Mouse (Mus musculus) neutrophil, adult 5-6 weeks (primary cell): ENCODE results near the gene Sept11. TPM values are rescaled to one million over a fixed set of nuclear protein-coding genes. Genes with fewer than 3 reads are reported as not detected.
A peak's percentile ranks its signal among the peaks of the same experiment; 100 is the strongest.

Experiments
- ATAC-seq: fragments of 151-379, 151-347 bp; 2 replicates; pipeline ENCODE4 v1.8.0; 2017; ENCODE audit warnings: mild to moderate bottlenecking, moderate TSS enrichment; ENCODE audit not compliant: insufficient number of reproducible peaks, poor library complexity, low FRiP score, severe bottlenecking; ENCODE audit errors: extremely low read depth
- total RNA-seq: library from RNA; stranded (forward); fragments of 200-1000 nt; gene quantifications from 2 replicates; pipeline ENCODE4 v1.2.3, GENCODE M21; 2017

The Sept11 gene
- total RNA-seq, 1 experiment from 2014 or later: 42.7 TPM

DNA sequence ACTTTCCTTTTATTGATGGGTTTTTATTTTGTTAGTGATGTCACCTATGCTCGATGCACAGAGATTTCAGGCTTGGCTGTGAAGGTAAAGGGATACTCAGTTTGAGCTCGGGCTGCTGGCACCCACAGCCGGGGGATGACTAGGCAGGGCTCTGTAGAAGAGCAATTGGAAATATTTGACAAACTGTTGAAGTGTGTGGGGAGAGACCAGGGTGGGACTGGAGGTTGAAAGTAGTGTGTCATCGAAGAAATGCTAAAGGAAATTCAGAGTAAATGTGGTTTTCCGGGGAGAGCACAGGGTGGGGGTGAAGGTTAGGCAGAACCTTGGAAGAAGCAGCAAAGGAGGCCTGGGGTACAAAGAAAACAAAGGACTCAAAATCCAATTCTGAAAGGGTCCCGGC, 58.7 kb downstream of the Sept11 start:
- ATAC-seq: no peak

- ATAC-seq: peak; percentile 91
Observed at GRCm38 (mm10) chr5:93152451-93152850, 59.2 kb downstream of the Sept11 start.

- no peak for ATAC-seq
Observed at GRCm38 (mm10) chr5:93154401-93154800, 61.2 kb downstream of the Sept11 start.

- no peak for ATAC-seq
Observed at GRCm38 (mm10) chr5:93163541-93163940, 70.3 kb downstream of the Sept11 start.

- ATAC-seq: no peak
Observed at GRCm38 (mm10) chr5:93167919-93168516, 74.8 kb downstream of the Sept11 start.

- no peak for ATAC-seq
Observed at GRCm38 (mm10) chr5:93168654-93169053, 75.4 kb downstream of the Sept11 start.

GRCm38 (mm10) chr5:93171420-93171819, 78.2 kb downstream of the Sept11 start:
- no peak for ATAC-seq

DNA sequence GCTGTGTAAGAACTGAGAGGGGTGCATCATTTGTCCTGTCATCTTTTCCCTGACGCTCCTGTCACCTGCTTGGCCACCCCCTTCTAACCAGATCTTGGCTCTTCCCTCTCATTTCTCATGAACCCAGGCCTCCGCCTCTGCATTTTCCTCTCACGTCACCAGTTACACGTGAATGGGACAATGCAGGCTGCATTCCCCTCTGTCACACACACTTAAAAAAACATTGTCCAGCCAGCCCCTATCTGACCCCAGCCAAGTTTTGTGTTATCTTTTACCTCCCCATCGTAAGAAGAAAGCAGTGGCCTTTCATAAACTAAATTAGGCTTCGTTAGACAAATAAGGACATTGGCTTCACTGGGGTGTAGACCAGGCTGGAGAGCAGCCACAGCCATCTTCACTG, 79.3 kb downstream of the Sept11 start:
- no peak for ATAC-seq

DNA sequence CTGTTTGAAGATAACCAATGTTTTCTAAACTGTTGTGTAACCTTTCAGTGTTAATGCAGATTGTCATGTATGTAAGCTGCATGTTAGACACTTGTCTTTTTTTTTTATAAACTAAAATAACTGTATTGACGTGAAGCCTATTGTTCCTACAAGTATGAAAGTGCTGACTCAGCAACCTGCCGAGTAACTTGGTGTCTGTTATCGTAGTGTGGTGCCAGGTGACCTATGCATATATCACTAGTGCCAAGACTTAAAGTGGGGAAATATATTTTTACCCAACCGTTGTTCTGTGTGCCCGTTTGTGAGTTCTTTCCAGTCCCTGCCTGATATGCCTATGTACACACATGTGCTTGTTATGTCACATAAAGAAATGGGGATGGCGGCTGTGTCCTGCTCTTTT, 81.4 kb downstream of the Sept11 start:
- no peak for ATAC-seq

GRCm38 (mm10) chr5:93178616-93179015, 85.4 kb downstream of the Sept11 start:
- ATAC-seq: no peak

DNA sequence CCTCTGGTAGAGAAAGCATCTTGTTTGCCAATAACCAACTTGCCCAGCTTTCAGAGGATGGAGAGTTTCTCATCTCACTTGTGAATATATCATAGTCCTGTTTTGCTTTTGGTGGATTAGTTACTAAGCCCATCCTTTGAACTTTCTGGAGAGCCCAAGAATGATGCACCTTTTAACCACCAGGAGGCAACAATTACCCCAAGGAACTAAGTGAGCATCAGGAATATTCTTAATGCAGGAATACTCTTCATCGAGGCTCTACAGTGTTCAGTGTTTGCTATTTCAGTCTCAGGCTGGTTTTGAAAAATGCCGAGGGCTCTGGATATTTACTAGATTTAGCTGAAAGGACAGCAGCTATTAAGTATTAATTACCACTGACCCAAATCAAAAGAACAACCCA, 87.0 kb downstream of the Sept11 start:
- ATAC-seq: peak; percentile 53; the same call in 1 of the 2 replicates

DNA sequence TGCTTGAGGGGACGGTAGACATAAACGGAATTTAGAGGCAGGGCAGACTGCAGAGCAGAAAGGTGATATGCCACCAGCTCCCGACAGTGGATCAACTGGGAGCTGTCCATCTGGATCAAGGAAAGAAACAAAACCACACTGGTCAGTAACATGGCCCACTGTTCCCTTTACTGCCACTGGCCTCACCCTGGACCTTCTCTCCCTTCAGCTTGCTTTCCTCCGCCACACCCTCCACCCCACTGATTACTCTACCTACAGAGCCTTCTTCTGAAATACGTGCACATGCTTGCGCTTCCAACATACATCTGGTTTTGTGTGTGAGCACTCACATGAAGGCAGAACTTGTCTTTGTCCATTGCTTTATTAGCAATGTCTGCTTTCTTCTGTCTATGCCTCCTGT, 90.1 kb downstream of the Sept11 start:
- ATAC-seq: no peak

- no peak for ATAC-seq
Observed at GRCm38 (mm10) chr5:93184548-93184947, 91.3 kb downstream of the Sept11 start.

GRCm38 (mm10) chr5:93189607-93190006, 96.4 kb downstream of the Sept11 start:
- ATAC-seq: no peak

GRCm38 (mm10) chr5:93190428-93190827, 97.2 kb downstream of the Sept11 start:
- no peak for ATAC-seq

DNA sequence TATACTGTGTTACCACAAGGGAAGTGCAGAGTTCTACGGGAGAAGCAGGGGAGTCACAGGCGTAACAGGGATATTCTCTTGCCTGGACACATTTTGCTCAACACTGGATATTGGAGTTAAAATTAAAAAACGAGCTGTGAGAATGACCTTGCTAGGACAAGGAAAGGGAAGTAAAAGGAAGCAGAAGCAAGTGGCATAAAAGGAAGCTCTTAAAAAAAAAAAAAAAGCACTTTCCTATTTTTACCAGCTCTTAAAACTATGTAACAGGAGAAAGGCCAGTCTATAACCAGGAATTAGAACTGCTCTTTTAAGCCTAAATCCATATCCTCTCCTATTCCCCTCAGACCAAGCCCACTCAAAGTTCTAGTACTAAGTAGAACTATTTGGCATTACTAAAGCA, 105.0 kb downstream of the Sept11 start:
- ATAC-seq: no peak

DNA sequence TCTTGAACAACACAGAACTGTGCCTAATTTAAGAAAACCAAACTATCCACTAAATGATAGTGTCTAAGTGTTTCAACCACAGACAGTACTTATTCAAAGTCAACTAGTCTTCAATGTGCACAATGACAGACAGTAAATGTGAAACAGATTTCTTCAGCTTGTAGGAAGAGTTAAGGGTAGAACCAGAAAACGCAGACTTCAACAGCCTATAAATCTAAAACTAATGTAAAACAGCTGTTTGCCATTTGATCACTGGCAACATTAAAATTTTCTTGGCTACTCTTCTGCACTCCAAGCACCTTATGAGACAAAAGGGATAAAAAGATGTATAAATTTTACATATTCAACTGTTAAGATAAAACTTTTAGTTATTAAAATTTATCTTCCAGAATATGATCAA, 107.9 kb downstream of the Sept11 start:
- ATAC-seq: no peak

GRCm38 (mm10) chr5:93205371-93206108, 112.3 kb downstream of the Sept11 start:
- ATAC-seq: peak; percentile 58

GRCm38 (mm10) chr5:93206109-93207005, 113.1 kb downstream of the Sept11 start, which contains the start of the genes Ccni and 2010109A12Rik:
Gene Ccni (minus strand): TSS chr5:93206495.
Gene 2010109A12Rik (plus strand): TSS chr5:93206518.
- ATAC-seq: peak; percentile 85

DNA sequence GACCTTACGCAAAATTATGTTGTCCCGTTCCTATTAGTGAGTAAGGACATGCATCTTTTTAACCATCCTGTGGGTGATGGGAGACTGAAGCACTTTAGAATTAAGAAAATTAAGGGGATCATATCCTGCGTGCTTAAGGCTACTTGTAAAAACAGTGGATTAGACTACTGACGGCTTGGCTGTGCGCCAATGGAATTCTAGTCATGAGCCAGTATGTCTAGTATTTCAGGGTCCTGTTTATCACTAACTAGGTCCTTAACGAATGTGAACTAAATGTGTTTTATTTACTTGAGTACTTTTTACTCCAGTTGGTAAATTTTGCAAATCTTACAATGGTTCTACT, 113.7 kb downstream of the Sept11 start:
- ATAC-seq: no peak
